Mouse (Mus musculus) induced T-regulatory cell, adult 2 months (primary cell): ENCODE results near the gene Ptpru.

Experiments used
- DNase-seq: peaks from one replicate; pipeline ENCODE4 v3.0.0-alpha.2; 2012; ENCODE audit warnings: low read depth

Gene Ptpru

DNA sequence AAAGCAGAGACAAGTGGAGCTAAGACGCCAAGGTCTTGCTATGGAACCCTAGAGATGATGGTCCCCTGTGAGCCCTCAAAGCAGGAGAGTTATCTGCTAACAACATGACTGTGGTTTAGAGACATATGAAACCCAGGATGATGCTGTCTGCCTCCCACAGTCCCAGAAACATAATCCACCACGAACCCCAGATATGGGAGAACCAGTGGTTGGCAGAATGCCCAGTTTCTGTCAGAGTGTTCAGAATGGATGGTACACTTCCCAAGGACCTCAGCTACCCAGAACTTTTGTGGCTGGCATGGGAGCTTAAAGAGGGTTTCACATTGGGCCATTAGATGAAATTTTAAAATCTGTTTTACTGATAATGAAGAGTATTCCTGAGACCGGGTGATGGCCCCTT is 57.1 kb downstream of the Ptpru start:
- DNase-seq, result no peak

DNA sequence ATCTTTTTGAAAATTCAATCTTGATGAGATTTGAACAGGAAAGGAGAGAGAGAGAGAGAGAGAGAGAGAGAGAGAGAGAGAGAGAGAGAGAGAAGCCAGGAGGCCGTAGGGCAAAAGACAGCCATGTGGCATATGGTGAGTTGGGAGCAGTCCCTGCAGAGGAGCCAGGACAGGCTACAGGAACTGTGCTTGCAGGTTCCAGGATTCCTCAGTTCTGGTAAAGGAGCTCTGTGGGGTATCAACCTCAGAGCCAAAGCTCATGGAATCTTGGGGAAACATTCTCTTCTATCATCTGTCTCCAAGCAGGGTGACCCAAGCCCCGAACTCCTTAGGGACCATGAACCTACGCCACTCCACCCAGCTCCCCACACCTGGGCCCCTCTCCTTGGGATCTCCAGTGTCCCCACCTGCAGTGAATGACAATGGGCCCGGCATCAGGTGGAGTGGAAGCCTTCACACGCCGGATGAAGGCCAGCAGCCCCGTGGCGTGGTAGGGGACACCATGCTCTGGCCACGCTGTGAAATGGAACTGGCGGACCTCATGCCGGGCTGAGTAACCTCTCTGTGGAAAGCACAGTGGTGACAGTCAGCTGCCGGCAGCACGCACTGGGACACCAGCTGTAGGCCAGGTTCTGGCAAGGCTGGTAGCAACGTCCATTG is 59.3 kb downstream of the Ptpru start:
- DNase-seq, result no peak

DNA sequence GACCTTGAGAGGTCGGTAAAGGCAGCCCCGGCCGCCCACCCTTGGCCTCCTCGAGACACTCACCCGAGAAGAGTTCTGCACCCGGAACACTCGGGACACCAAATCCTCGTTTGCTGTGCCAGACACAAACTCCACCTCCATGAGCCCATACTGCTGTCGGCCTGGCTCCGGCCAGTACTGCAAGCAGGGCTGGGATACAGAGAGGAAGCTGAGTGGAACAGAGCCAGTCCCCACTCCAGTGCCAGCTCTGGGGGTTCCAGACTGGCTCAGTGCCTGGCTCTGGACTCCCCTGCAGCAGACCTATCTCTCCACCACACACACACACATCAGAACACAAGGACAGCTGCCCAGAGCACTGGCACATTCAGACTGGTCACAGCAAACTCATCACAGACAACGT is 66.7 kb downstream of the Ptpru start:
- DNase-seq, result no peak

DNA sequence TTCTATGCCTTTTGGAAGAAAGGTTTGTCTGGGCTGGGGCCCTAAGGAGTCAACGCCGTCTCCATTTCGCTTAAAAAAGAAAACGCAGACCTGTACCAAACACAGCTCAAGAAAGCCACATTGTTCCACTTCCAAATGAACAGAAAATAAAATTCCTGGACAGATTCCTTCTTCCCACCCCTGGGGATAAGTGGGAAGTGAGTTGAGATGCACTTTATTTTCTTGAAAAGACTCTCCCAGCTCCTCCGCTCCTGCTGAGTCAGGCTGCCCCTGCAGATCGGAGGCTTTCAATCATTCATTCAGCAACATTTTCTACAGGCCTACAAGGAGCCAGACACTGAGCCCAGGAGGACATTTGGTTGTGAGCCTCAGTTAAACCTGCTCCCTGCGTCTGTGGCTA is 74.2 kb downstream of the Ptpru start:
- DNase-seq, result no peak

DNA sequence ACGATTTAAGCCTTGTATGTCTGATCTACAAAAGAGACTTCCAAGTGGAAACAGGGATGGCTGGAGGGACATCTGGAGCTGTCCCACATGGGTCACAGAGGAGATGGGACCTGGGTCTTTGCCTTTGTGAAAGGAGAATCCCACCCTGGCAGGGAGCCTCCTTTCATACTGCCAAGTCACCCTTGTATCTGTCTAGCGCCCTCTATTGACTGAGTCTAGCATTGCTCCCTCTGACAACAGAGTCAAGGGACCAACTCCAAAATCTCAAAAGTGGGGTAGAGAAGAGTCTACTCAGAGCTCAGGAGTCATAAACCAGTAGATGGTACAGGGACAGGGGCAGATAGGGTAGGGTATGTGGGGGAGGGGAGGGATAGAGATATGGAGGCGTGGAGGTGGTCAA is 74.6 kb downstream of the Ptpru start:
- peak; percentile 28 for DNase-seq

DNA sequence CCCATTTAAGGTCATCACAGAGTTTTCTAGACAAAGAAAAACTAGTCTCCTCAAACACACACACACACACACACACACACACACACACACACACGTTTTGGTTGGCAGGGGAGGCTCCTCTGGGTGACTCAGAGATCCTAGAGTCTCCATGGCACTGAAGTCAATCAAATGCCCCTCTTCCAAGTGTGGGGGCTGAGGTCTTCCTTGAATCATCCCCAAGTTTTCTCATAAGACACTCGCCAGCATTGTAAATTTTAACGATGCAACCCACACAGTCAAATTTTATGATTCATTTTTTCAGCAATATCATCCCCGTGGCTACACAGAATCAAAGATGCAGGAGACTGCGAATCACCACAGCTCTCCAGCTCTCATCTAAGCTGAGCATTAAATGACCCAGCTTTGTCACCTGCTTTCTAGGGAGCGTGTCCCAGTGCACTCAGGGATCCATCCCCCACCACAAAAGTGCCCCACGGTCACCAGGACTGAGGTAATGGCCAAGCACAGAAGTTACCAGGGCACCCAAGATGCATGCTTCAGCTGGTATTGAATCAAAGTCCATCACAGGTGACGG is 75.8 kb downstream of the Ptpru start:
- DNase-seq, result no peak

DNA sequence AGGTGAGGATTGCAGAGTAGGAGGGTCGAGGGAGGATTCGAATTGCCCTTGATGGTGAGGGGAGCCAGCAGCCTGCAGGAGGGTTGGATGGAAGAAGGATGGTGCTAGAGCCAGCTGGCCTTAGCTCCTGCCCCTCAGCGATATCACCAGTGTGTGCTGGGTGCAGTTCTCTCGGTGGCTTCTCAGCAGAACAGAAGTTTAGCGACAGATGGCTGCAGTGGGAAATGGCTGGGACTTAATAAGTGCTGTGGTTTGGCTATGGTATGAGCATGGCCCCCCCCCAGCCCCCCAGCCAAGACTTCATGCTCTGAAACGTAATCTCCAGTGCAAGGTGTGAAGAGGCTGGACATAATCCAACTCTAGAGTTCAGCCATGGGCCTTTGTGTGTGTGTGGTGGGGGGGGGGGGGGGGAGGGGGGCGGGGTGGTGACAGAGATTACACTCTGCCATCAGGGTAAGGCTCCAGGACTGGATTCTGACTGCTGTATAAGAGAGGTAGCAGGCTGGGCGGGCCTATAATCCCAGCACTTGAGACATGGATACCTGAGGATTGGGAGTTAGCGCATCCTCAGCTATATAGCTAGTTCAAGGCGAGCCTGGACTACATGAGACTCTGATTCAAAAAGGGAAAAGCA is 85.8 kb downstream of the Ptpru start:
- no peak for DNase-seq

DNA sequence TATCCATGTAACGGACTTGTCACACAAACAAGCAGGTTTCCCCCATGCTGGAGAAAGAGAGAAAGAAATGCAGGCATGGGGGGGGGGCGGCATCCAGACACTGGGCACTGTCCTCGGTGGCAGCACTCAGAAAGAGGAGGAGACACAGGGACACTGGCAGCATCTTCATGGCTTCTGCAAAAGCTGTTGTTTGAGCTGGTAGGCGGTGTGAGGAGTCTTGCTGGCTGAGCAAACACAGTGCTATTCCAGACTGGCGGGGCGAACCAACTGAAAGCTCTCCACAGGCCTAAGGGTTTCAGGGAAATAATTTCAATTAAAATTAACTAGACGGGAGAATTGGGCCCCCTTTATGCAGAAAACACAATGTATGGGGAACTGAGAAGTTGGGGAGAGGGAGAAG is 86.5 kb downstream of the Ptpru start:
- DNase-seq, result no peak

DNA sequence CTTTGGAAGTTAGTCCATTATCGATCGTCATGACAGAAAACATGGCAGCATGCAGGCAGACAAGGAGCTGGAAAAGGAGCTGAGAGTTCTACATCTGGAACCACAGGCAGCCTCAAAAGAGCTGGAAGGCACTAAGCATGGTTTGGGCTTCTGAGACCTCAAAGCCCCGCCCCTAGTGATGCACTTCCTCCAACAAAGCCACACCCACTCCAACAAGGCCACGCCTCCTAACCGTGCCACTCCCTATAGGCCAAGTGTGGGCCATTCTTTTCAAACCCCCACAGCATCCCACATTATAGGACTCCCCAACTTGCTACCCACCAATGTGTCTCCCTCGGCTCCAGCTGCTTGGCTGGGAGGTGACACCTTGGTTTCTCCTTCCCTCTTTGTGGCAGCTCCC is 88.3 kb downstream of the Ptpru start:
- DNase-seq, result peak; percentile 1

DNA sequence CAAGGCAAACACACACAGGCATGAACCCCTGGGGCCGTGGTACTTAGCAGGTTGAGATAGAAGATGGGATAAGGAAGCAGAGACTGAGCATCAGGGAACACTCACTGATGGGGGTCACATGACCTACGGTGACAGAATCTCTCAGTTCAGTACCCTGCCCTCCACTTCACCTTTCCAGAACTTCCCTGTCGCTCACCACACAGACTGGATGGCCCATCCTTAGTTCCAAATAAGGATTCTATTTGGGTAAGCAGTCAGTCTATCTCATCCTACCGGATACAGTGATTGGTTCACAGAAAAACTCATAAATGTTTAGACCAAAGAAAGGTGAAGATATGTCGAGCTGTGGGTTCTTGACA is 93.4 kb downstream of the Ptpru start:
- DNase-seq, result no peak

DNA sequence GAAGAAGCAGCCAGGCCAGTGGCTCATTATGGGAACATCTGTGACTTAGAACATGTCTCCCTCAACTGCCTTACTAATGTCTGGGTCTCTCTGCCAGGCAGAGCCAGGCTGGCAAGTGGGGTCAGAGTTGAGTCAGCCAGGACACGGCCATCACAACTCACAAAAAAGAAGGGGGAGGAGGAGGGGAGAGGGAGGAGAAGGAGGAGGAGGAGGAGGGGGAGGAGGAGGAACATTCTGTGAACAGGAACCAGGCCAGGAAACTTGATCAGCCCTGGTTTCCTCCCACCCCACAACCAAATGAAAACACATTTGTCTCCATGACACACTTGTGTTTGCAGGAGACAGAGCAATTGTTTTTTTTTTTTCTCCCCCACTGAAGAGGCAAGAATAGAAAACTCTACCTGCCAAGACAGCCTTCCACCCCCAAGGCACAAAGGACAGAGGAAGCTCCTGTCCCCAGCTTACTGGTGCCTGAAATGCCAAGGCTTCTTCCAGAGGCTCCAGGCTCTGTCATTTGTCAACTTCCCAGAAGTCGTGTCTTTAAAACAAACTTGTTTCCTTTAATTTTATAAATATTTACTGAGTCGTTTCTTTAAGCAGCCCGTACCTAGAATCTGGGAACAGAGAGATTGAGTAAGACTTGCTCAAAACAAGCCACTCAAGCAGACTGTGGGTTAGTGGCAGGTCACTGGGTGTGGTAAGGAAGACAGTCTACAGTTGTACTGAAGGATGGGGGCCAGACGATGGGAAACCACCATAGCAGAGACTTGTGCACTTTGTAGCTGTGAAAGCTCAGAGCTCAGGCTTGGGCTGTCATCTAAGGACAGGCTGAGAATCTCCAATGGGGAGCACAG is 94.0 kb downstream of the Ptpru start:
- no peak for DNase-seq

DNA sequence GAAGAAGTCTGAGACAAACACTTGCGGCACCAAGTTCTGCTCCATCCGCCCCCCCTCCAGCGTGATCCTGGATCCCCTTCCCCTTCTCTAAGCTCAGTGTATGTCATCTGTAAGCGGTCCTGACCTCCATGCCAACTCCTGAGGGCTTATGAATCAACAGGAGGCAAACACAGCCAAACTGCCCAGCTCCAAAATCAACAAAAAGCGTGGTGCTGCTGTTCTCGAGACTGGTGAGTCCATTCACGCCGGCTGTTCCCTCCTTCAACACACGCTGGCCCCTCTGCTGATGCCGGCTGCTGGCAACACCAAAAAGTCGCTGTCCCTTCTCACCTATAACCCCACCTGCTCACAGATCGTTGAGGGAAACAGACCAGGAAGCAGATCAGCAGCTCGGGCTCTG is 95.1 kb downstream of the Ptpru start:
- DNase-seq, result no peak

DNA sequence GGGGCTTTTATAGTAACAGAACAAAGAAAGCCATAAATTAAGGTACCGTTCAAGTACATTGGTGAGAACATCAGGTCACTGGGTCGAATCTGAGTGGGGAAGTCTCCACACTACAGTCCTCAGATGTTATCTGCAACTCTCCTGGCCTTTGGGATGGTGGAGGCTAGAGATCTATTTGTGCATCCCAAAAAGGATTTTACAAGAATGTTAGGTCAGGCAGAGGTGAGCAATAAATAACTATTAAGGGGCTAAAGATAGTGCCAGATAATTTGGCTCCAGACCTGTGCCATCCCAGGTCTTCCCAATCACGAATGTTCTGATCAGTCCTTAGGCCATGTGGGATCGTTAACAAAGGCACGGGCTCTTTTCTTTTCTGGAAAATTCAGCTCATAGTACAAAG is 97.5 kb downstream of the Ptpru start:
- DNase-seq, result no peak

DNA sequence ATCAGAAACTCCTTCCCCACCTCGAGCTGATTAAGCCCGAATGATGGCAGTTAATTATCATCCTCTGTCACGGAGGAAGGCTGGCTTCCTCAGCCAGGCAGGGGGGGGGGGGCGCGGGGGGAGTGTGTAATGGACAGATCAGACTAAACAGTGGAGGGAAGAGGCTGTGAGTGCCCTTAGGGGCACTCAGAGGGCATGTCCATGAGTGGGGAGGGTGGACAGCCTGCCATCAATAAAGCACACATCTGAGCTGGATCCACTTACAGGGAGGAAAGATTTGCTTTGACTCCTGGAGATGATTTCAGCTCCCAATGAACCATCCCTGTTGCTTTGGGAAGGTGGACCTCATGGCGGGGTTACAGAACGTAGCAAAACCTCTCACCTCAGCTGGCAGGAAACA is 109.5 kb downstream of the Ptpru start:
- no peak for DNase-seq

DNA sequence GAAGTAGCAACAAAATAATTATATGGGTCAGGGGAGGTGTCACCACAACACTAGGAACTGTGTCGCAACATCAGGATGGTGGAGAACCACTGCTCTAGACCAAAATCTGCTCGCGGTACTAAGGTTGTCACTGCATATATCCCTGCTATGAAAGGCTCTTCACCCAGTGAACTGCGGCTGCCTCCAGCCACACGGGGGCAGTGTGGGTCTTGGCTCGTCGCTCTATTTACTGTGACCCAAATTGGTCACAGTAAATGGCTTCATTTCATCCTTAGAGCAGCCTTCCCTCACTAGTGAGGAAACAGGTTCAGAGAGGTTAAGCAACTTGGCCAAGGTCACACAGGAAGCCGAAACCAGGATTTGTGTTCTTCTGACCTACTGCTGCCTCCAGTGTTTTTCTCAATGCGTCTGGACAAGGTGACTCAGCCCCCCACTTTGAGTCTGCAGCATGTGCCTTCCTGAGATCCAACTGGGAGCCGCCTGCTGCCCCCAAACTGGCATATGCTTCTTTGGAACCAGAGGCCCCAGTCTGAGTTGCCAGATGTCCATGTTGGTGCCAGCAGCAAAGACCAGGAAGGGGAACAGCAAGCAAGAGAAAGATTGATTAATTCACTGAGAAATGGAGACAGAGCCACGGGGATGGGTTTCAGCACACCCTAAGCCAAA is 114.5 kb downstream of the Ptpru start:
- DNase-seq, result peak; percentile 46

DNA sequence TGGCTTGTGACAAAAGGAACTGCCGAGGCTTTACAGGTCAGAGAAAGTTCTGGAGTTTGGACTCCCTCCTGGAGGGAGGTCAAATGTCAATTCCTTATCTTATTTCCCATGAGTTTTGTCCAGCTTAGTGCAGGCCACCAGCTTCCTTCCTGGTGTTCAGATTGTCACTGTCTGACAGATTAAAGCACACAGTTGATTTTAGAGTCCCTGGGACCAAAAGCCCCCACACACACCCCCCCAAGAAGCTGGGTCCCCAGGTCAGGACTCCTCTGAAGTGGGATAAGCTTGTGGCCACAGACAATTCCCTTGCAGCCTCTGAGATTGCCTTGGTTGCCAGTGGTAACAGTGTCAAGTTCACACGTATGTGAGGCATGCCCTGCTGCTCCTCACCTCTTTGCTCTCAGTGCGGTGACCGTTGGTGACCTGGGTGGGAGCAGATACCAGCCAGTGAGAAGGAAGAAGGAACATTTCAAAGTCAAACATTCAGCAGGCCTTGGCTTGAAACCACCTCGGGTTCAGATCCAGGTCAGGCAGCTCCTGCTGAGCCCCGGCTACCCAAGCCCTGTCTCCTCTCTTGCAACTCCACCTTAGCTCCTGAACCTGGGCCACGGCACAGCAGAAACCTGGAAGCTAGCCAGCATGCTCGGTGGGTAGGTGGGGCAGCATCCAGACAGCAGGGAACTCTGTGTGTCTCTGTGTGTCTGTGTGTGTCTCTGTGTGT is 115.8 kb downstream of the Ptpru start:
- no peak for DNase-seq

DNA sequence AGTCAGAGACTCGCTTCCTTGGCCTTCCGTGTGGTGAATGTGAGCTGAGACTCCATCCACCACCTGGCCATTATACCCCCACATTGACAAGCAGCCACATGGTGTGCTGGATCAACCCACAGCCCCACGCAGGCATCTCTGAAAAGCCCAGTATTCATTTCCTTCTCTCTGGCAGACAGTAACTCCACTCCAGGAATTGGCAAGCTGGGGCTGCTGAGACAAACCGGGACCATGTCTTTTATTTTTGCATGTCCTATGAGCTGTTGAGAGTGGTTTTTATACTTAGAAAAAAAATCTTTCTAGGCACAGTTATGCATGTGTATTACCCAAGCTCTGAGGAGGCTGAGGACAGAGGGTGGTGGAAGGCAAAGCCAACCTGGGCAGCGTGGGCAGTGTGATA is 118.9 kb downstream of the Ptpru start:
- DNase-seq, result no peak
